Mouse (Mus musculus) c-Kit-positive CD71-positive TER-119-negative erythroid progenitor cells, embryonic 14.5 days (primary cell): ENCODE results near the gene Crtam.
A peak's percentile ranks its signal among the peaks of the same experiment; 100 is the strongest.

Experiments
- DNase-seq: peaks from one replicate; pipeline ENCODE4 v3.0.0-alpha.2; 2013; ENCODE audit warnings: low read depth

The Crtam gene

GRCm38 (mm10) chr9:41007785-41008184 lies 3.4 kb upstream of the Crtam start:
- no peak for DNase-seq

DNA sequence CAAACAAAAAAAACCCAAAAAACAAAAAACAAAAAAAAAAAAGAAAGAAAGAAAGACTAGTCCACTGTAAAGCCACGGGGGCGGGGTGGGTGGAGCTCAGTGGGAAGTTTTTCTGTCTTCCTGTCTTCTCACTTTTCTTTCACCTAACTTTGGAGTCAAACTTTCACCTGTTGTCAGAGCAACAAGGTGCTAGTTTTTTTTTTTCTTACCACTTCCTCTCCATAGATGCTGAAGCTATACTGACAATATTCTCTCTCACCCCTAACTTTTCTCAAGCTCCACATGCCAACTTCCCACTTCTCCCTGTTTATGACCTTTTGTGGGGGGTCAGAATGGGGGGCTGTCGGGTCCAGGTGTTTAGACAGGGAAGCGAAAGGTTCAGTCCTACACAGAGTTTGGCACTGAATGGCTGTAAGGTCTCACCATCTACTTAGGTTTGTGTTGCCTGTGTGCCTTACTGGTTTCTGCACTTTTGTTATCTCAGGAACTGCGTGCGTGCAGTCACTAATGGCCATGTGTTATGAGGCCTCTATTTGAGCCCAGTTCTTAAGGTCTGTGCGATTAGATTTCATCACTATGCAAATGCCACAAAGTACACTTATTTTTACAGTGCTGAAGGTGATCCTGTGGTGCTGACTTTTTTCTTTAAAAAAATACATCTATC lies 7.2 kb downstream of the Crtam start:
- DNase-seq, result peak; percentile 3

- DNase-seq, result no peak
Measured at GRCm38 (mm10) chr9:40994075-40994474, 10.4 kb downstream of the Crtam start.

GRCm38 (mm10) chr9:40991511-40991910 lies 12.9 kb downstream of the Crtam start:
- DNase-seq, result no peak

DNA sequence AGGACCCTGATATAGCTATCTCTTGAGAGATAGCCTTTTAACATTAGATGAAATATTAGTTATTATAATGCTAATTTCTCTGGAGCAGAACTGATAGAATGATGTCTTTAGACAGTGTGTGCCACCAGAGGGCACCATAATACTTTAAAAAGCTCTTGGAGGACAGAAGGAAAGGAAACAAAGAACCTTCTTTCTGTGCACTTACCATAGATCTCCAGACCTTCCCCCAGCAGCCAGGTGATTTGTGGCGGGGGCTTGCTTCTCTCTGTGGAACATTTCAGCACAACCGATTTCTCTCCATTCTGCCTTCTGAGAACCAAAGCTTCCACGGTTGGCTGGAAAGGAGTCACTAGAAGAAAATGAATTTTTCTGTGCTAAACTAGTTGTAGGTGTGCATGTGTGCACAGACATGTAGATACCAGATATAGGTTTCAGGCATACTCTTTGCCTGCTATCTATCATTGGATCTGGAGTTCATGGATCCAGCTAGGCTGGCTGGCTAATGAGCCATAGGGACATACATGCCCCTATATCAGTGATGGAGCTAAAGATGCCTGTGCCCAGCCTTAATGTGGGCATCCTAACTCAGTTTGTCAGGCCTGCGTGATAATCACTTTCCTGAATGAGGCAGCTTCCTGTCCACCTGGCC lies 14.4 kb downstream of the Crtam start:
- DNase-seq, result peak; percentile 42

DNA sequence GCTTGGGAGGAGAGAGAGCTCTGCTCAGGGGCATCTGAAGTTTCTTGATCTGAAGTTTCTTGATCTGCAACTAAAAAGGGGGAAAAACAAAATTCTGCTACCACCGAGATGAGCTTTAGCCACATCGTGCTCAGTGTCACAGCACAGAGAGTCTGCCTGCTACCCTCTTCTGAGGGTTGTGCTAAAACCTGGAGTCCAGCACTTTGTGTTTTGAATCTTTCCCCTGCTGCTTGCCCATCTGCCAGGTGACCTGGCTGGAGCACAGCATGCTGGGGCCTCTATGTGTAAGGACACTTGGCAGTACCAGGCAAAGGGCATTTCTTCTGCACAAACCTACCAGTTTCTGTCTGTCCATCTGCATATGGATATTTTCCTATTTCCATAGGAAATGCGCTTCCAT lies 20.1 kb downstream of the Crtam start:
- no peak for DNase-seq

- DNase-seq, result no peak
Measured at GRCm38 (mm10) chr9:40983758-40984157, 20.7 kb downstream of the Crtam start.

DNA sequence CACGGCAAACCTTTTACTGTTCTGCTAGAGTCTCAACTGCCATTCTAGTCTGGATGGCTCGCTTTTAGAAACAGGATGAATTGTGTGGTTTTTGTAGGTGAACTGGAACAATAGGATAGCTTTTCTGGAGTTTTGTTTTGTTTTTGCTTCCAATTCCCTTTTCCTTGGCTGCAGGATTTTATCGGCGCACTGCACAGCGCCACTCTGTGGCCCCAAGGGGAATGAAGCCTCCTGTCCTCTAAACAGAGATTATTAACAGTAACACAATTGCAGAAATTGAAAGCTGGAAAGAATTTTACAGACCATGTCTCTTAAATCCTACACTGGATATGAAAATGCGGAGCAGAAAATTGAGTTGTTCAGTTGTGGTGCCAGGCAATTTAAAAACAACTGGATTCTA lies 21.9 kb downstream of the Crtam start:
- DNase-seq, result no peak

GRCm38 (mm10) chr9:40974042-40974801 lies 30.2 kb downstream of the Crtam start:
- no peak for DNase-seq

GRCm38 (mm10) chr9:40964418-40964714 lies 40.1 kb downstream of the Crtam start:
- no peak for DNase-seq

DNA sequence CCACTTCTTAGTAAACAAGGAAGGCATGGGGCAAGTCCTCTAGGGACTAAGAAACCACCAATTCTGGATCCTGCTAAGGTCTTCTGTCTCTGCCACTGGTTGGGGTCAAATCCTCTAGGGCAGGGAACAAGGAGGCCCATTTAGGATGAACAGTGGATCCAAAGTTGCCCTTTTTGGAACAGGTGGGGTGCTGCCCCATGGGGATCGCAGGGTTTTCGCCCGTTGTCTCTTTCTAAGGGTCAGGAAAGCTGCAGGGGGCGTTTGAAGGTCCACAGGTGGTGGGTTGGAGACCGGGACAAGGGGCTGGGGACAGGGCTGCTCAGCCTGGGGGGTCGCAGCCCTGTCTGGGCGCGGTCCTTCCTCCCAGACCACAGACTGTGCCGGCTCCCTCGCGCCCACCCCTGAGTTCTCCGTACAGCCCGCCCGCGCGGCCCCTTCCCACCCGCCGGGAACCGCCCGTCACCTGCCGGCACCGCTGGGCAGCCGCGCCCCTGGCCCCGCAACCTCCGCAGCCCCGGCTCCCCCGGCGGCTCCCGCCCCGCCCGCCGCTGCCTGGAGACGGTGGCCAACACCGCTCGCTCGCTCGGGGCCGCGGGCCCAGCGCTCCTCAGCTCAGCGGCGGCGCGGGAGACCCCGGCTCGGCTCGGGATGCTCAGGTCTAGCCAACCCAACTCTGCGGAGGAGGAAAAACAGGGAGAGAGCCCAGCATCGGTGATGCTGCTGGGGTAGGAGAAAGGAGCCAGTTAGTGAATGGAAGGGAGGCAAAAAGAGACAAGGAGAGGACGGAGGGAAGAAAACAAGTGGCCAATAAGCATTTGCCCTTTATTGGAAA lies 40.6 kb downstream of the Crtam start, which contains the start of gene Jhy:
Gene Jhy, minus strand, starts transcription at position 533 of the 832 bp plus-strand sequence.
- DNase-seq, result no peak

GRCm38 (mm10) chr9:40961401-40961800 lies 43.0 kb downstream of the Crtam start:
- DNase-seq, result no peak

- no peak for DNase-seq
Measured at GRCm38 (mm10) chr9:40949039-40949615, 55.3 kb downstream of the Crtam start.

DNA sequence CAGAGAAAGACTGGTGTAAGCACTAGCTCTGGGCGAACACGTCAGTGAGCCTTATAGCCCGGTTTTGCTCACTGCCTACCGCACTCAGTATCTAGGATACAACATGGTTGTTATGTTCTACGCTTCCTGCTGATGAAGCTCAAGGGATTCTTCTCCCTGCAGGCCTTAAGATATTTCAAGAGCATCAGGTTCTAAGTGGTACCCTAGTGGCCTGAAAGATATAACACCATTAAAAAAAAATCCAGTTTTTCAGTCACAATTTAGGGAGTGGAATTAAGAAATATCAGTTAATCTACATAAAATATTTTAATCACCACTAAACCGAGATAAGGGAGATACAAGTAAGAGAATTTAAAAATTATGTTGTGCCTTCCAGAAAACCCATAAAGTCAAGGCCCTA lies 56.0 kb downstream of the Crtam start:
- DNase-seq, result no peak

DNA sequence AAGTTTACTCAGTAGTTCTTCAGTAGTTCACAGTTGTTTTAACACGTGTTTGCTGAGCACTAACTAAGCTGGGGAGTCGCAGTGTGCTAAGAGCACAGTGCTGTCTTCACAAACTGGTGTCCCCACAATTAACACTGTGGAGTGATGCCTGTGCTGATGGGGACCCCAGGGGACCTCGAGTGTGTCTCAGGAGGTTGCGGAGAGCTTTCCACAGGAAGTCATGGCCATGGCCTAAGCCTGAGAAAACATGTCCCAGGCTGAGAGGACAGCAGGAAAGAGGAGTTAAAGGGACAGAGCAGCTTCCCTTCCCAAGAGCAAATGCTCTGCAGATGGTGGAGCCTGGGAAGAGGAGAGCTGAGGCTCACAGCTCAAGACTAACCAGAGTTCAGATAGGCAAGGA lies 57.3 kb downstream of the Crtam start:
- no peak for DNase-seq

DNA sequence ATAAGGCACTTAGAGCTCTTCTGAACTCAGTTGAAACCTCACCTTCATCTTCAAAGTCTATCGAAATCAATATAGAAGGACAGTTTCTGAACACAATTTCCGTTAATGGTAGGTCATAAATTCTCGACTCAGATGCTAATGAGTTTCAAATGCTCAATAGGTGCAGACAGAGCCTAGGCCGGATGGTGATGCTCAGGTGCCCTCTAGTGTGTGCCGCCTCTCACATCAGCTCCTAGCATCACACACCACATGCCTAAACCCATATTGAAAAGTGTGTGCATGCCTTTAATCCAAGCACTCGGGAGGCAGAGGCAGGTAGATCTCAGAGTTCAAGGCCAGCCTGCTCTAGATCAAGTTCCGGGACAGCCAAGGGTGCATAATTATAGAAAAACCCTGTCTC lies 67.0 kb downstream of the Crtam start:
- no peak for DNase-seq

GRCm38 (mm10) chr9:40933323-40933722 lies 71.1 kb downstream of the Crtam start:
- no peak for DNase-seq

- no peak for DNase-seq
Measured at GRCm38 (mm10) chr9:40927351-40927980, 77.0 kb downstream of the Crtam start.
